Mouse (Mus musculus) thymus, adult 2 months (tissue): ENCODE results near the gene Map4k4. TPM values are rescaled to one million over a fixed set of nuclear protein-coding genes. Genes with fewer than 3 reads are reported as not detected.
A peak's percentile ranks its signal among the peaks of the same experiment; 100 is the strongest.

ENCODE experiments used
- DNase-seq: peaks from one replicate; pipeline ENCODE4 v3.0.0; 2021
- H3K27ac ChIP-seq: fragments of 200-500 bp; 2 replicates; pipeline ENCODE4 v1.5.1; 2012; ENCODE audit warnings: low read length, control low read depth; ENCODE audit not compliant: control insufficient read depth, insufficient read depth
- H3K27me3 ChIP-seq: fragments of 200-500 bp; 2 replicates; pipeline ENCODE4 v1.6.1; 2012; ENCODE audit warnings: mild to moderate bottlenecking, low read length, moderate library complexity, mixed read lengths; ENCODE audit not compliant: control insufficient read depth, insufficient read depth
- H3K36me3 ChIP-seq: fragments of 200-500 bp; 2 replicates; pipeline ENCODE4 v1.6.1; 2012; ENCODE audit warnings: mild to moderate bottlenecking, low read length, moderate library complexity; ENCODE audit not compliant: control insufficient read depth, insufficient read depth
- H3K4me1 ChIP-seq: fragments of 200-500 bp; replicated peaks from 2 replicates; pipeline ENCODE4 v1.6.1; 2012; ENCODE audit warnings: low read length; ENCODE audit not compliant: control insufficient read depth, insufficient read depth
- H3K4me3 ChIP-seq: fragments of 200-500 bp; 2 replicates; pipeline ENCODE4 v1.5.1; 2012; ENCODE audit warnings: mild to moderate bottlenecking, low read length, control low read depth, moderate library complexity; ENCODE audit not compliant: control insufficient read depth, insufficient read depth
- CTCF ChIP-seq: fragments of 200-500 bp; IDR thresholded peaks from 2 replicates; pipeline ENCODE4 v1.5.1; 2012; ENCODE audit warnings: mild to moderate bottlenecking, control low read depth, low read length, moderate library complexity, borderline replicate concordance; ENCODE audit not compliant: control insufficient read depth, poor library complexity, insufficient read depth; ENCODE audit errors: extremely low read depth
- POLR2A ChIP-seq: fragments of 200-500 bp; IDR thresholded peaks from 2 replicates; pipeline ENCODE4 v1.6.1; 2012; ENCODE audit warnings: mild to moderate bottlenecking, low read length, control low read depth, moderate library complexity; ENCODE audit not compliant: control insufficient read depth, poor library complexity, insufficient read depth; ENCODE audit errors: extremely low read depth
- WGBS: fragments of 180-500 bp; shearing (Covaris S2); methylation state at CpG from one replicate; pipeline ENCODE4 v1.1.7; 2018; 5-methylcytosine and 5-hydroxymethylcytosine counted together
- polyA plus RNA-seq: library from polyadenylated mRNA; depleted of rRNA; stranded (reverse); fragments of >200 nt; gene quantifications from 2 replicates; pipeline ENCODE4 v1.2.3, GENCODE M21; 2012

Map4k4 gene
- polyA plus RNA-seq, 1 experiment = 167 TPM

DNA sequence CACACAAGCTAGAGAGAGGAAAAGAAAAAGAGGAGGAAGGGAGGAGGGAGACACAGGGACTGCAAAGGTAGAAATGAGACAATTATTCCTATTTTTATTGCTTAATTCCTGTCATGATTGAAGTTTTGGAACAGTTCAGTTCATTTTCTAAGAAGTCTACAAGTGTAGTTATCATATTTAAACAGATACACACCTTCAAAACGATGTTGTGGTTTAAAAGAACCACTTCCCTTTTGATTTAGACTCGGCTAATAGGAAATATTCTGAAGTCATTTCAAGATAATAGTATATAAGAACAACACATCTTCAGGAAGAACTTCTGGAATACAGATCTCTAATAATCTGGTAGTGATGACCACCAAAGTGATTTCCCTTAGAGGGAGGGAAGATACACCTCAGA, 75.4 kb downstream of the Map4k4 start:
- 15% methylated on average over 2 of the region's 2 CpGs for WGBS
- Histone ChIP-seq H3K27me3 (no peaks in the 10 kb centered on the region), H3K4me1 (peaks cover 3% of the 10 kb centered on the region; the same call in 1 of the 2 replicates), H3K27ac (no peak overlapping the region), H3K4me3 (no peak overlapping the region), H3K36me3 (peaks cover 30% of the 10 kb centered on the region)
- no peak for DNase-seq
- no peak for TF ChIP-seq CTCF
- TF ChIP-seq POLR2A = no peak

DNA sequence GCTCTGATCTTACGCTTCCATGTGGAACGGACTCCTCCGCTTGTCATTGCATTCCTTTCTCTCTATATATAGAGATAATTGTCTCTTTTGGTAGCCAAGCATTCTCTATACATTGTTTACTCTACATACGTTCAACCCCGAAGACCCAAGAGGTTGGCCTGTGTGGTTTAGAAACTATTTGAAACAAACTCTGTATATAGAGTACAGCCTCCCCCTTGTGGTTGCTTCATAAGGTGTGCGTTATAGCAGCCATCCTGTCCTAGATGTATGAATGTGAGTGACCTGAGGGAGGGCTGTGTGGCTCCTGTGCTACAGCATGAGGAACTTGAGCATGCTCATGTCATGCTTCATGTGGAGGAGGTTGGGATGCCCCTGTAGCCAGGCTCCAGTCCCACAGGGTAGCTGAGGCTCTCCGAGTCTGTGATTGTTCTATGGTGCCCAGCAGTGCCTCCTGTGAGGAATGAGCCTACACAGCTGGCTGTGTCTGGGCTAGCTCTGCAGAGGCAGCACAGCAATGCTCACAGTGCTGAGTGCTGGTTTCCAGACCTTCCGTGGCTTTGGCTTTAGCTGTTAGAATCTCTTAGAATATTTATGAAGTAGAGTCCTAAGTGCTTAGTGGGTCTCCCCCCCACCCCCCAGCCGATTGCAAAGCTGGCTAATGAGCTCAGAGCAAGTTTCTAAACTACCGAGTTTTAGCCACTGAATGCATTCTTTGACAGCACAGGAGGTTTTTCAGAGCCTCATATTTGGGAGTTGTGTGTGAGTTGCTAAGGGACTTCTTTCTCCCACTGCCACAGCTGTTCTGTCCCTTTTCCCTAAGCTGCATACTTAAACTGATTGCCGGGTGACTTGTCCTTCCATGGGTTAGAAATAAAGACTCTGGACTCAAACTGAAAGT, 76.4 kb downstream of the Map4k4 start:
- H3K27me3 ChIP-seq = no peaks in the 10 kb centered on the region
- 78% methylated on average over 11 of the region's 11 CpGs for WGBS
- peaks cover 37% of the 10 kb centered on the region for H3K36me3 ChIP-seq
- H3K4me1 ChIP-seq = peaks cover 3% of the 10 kb centered on the region; the same call in 1 of the 2 replicates
- H3K4me3 ChIP-seq = no peak overlapping the region
- DNase-seq = no peak
- no peak overlapping the region for H3K27ac ChIP-seq
- TF ChIP-seq CTCF (no peak), POLR2A (no peak)

DNA sequence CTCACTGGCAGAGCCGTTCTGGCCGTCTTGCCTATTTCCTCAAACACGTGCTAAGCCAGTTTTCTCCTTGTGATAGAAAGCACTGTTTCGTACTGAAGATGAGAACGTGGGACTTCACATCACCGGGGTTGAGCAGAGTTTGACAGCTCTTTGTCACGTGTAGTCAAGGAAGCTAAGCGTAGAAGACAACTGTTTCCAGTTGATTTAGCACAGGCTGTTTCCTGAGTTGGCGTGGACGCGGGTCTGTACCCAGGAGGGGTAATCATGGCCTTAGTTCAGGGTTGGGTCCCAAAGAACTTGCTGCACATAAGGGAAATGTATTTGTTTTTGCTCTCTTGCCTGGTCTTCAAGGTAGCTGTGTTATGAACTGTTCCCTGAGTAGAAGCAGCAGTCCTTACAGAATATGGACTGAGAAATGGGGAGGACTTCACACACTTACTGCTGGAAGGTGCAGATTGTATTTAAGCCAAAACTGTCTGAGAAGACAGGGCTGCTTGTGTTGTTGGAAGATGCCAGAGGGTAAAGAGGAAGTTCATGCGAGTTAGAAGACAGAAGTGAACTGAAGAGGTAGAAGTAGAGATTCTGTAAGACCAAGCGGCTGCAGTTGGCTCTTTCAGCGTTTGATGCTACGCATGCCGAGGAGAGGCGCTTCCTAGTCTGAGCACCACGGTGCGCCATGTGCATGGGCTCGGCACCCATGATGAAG, 78.2 kb downstream of the Map4k4 start:
- DNase-seq = no peak
- TF ChIP-seq CTCF (no peak), POLR2A (no peak)
- Histone ChIP-seq H3K4me3 (no peak overlapping the region), H3K36me3 (peaks cover 40% of the 10 kb centered on the region), H3K27ac (no peak overlapping the region), H3K27me3 (no peaks in the 10 kb centered on the region), H3K4me1 (0 out of 2 replicates have a peak, but pooled peaks cover 3% of the 10 kb centered on the region)
- WGBS = 63% methylated on average over 20 of the region's 20 CpGs

DNA sequence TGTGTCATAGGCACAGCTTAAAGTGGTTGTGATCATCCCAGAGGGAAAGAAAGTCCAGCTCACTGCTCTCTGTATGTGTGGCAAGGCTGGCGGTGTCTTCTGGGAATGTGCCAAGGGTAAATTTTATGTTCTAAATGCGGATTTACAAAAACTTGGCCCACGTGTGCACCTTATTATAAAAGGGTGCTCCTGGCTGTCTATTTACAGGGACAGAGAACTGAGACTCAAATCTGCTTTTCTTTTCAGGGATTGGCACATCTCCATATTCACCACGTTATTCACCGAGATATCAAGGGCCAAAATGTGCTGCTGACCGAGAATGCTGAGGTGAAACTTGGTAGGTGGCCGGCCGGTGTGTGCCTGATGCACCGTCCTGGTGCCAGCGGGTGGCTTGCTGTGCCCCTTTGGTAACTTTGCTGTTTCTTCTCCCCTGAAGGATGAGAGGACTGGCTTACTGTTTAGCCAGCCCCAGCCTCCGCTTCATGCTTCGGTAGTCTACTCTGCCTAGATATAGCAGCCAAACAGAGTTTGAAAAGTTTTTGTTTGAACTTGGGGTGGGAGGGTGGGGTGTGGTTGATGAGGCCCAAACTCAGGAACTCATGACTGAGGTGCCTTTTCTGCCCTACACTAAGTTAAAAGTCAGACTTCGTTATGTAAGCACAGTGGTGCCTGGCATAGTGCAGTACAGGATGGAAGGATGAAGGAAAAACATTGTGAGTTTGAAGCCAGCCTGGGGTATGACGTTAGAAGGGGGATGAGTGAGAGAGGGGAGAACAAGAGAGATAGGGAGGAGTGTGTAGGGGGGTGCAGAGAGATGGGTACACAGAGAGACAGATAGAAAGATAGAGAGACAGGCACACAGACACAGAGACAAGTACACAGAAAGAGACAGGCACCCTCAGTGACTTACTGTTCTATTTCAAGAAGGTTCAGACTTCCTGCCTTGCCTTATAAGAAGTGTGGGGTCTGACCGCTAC, 79.9 kb downstream of the Map4k4 start:
- Histone ChIP-seq H3K36me3 (peaks cover 44% of the 10 kb centered on the region), H3K4me1 (0 out of 2 replicates have a peak, but pooled peaks cover 3% of the 10 kb centered on the region)
- WGBS = 94% methylated on average over 15 of the region's 15 CpGs

DNA sequence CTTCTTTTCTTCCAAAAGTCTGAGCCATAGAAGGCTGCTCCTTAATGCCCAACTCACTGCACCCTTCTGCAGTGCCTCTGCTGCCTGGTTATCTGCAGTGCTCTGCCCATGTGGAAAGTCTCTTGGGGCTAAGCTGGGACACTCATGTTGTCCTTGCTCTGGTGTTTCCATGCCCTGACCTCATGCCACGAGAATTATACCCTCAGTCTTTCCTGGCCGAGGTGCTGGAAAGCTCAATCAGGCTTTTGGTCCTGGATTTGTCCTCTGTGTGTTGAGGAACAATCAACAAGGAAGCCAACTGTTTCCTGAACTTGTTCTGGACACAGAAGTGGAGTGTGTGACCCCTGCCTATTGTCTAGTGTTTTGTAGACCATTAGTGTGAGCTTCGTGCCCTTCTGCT, 81.3 kb downstream of the Map4k4 start:
- no peak for TF ChIP-seq POLR2A
- Histone ChIP-seq H3K36me3 (peaks cover 43% of the 10 kb centered on the region), H3K27me3 (no peaks in the 10 kb centered on the region), H3K4me1 (0 out of 2 replicates have a peak, but pooled peaks cover 3% of the 10 kb centered on the region), H3K4me3 (no peak overlapping the region), H3K27ac (no peak overlapping the region)
- 93% methylated on average over 3 of the region's 3 CpGs for WGBS
- DNase-seq = no peak

More for the DNA sequence above, 79.9 kb downstream of the Map4k4 start:
- Histone ChIP-seq H3K4me3 (no peak overlapping the region), H3K27ac (peak overlapping the region; percentile 64; the same call in 1 of the 2 replicates), H3K27me3 (no peaks in the 10 kb centered on the region)
- DNase-seq = no peak
- no peak for TF ChIP-seq CTCF
- no peak for TF ChIP-seq POLR2A
